Mouse (Mus musculus): ENCODE results near the gene Camk2d.

DNA sequence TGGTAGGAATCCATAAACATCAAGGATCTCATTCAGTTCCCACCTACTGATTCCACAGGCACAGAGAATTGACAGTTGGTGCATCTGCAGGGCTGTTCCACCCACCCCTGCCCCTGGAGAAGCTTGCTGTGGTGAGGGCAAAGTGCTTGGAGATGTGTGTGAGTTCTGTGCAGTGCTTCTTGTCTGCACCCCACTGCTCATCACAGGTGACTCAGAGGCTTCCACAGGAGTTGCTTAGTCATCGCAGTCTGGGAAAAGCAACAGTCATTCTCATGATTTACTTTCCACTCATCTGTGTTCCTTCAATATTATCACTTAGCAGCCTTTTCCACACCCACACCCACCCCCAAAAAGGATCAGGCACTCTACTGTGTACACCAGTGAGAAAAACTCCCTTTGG, 252.0 kb downstream of the Camk2d start:
- TF ChIP-seq POLR2A (IDR thresholded peaks at IDR 0.05; ENCODE audit: low read depth, low read length) = no peak
- TF ChIP-seq CTCF (IDR thresholded peaks at IDR 0.05; ENCODE audit: extremely low read depth, insufficient read depth, insufficient read length, insufficient replicate concordance) = no peak

All from spleen, adult 2 months (tissue).